Mouse (Mus musculus): ENCODE results near the gene Cmya5. TPM values are rescaled to one million over a fixed set of nuclear protein-coding genes. Genes with fewer than 3 reads are reported as not detected.

Cmya5 gene
- total RNA-seq, 1 experiment from 2014 or later: 3.1 TPM

GRCm38 (mm10) chr13:93130674-93131073, 13.8 kb downstream of the Cmya5 start:
- ATAC-seq (replicated peaks; ENCODE audit: insufficient number of reproducible peaks, low FRiP score, low TSS enrichment, poor library complexity, severe bottlenecking): no peak

GRCm38 (mm10) chr13:93128961-93129360, 15.6 kb downstream of the Cmya5 start:
- ATAC-seq (replicated peaks; ENCODE audit: insufficient number of reproducible peaks, low FRiP score, low TSS enrichment, poor library complexity, severe bottlenecking): no peak

GRCm38 (mm10) chr13:93128111-93128860, 16.2 kb downstream of the Cmya5 start:
- no peak for ATAC-seq (replicated peaks; ENCODE audit: insufficient number of reproducible peaks, low FRiP score, low TSS enrichment, poor library complexity, severe bottlenecking)

GRCm38 (mm10) chr13:93122321-93122720, 22.2 kb downstream of the Cmya5 start:
- no peak for ATAC-seq (replicated peaks; ENCODE audit: insufficient number of reproducible peaks, low FRiP score, low TSS enrichment, poor library complexity, severe bottlenecking)

GRCm38 (mm10) chr13:93117241-93117640, 27.3 kb downstream of the Cmya5 start:
- no peak for ATAC-seq (replicated peaks; ENCODE audit: insufficient number of reproducible peaks, low FRiP score, low TSS enrichment, poor library complexity, severe bottlenecking)

- ATAC-seq (replicated peaks; ENCODE audit: insufficient number of reproducible peaks, low FRiP score, low TSS enrichment, poor library complexity, severe bottlenecking): no peak
Measured at GRCm38 (mm10) chr13:93102340-93103090, 42.0 kb downstream of the Cmya5 start.

- no peak for ATAC-seq (replicated peaks; ENCODE audit: insufficient number of reproducible peaks, low FRiP score, low TSS enrichment, poor library complexity, severe bottlenecking)
Measured at GRCm38 (mm10) chr13:93098596-93098995, 45.9 kb downstream of the Cmya5 start.

GRCm38 (mm10) chr13:93096643-93097042, 47.9 kb downstream of the Cmya5 start:
- ATAC-seq (replicated peaks; ENCODE audit: insufficient number of reproducible peaks, low FRiP score, low TSS enrichment, poor library complexity, severe bottlenecking): no peak

GRCm38 (mm10) chr13:93095097-93095791, 49.3 kb downstream of the Cmya5 start:
- no peak for ATAC-seq (replicated peaks; ENCODE audit: insufficient number of reproducible peaks, low FRiP score, low TSS enrichment, poor library complexity, severe bottlenecking)

GRCm38 (mm10) chr13:93094204-93094935, 50.2 kb downstream of the Cmya5 start:
- ATAC-seq (replicated peaks; ENCODE audit: insufficient number of reproducible peaks, low FRiP score, low TSS enrichment, poor library complexity, severe bottlenecking): 0 out of 2 replicates have a peak, but pooled peaks have one; percentile 38

GRCm38 (mm10) chr13:93093697-93094096, 50.8 kb downstream of the Cmya5 start:
- peak; percentile 44 for ATAC-seq (replicated peaks; ENCODE audit: insufficient number of reproducible peaks, low FRiP score, low TSS enrichment, poor library complexity, severe bottlenecking)

- no peak for ATAC-seq (replicated peaks; ENCODE audit: insufficient number of reproducible peaks, low FRiP score, low TSS enrichment, poor library complexity, severe bottlenecking)
Measured at GRCm38 (mm10) chr13:93092916-93093429, 51.6 kb downstream of the Cmya5 start.

GRCm38 (mm10) chr13:93091866-93092455, 52.6 kb downstream of the Cmya5 start:
- no peak for ATAC-seq (replicated peaks; ENCODE audit: insufficient number of reproducible peaks, low FRiP score, low TSS enrichment, poor library complexity, severe bottlenecking)

GRCm38 (mm10) chr13:93091176-93091575, 53.3 kb downstream of the Cmya5 start:
- ATAC-seq (replicated peaks; ENCODE audit: insufficient number of reproducible peaks, low FRiP score, low TSS enrichment, poor library complexity, severe bottlenecking): no peak

- no peak for ATAC-seq (replicated peaks; ENCODE audit: insufficient number of reproducible peaks, low FRiP score, low TSS enrichment, poor library complexity, severe bottlenecking)
Measured at GRCm38 (mm10) chr13:93089481-93089880, 55.0 kb downstream of the Cmya5 start.

- no peak for ATAC-seq (replicated peaks; ENCODE audit: insufficient number of reproducible peaks, low FRiP score, low TSS enrichment, poor library complexity, severe bottlenecking)
Measured at GRCm38 (mm10) chr13:93085711-93086110, 58.8 kb downstream of the Cmya5 start.

GRCm38 (mm10) chr13:93082324-93082723, 62.2 kb downstream of the Cmya5 start:
- ATAC-seq (replicated peaks; ENCODE audit: insufficient number of reproducible peaks, low FRiP score, low TSS enrichment, poor library complexity, severe bottlenecking): peak; percentile 31; the same call in 1 of the 2 replicates

- ATAC-seq (replicated peaks; ENCODE audit: insufficient number of reproducible peaks, low FRiP score, low TSS enrichment, poor library complexity, severe bottlenecking): no peak
Measured at GRCm38 (mm10) chr13:93080859-93081258, 63.7 kb downstream of the Cmya5 start.
